Mouse (Mus musculus) erythroblast, embryonic 14.5 days (primary cell): ENCODE measurements around the gene Mucl1. TPM values are rescaled to one million over a fixed set of nuclear protein-coding genes. Genes with fewer than 3 reads are reported as not detected.
"Not testable (repeated sequence)": the region's sequence is repeated elsewhere in the genome, so short reads cannot be mapped to it uniquely, and the experiment has no call there.

Experiments used
- H3K27me3 ChIP-seq: 2 replicates; pipeline ENCODE4 v1.6.1; 2012; ENCODE audit warnings: inconsistent platforms; ENCODE audit not compliant: control insufficient read depth
- H3K36me3 ChIP-seq: 2 replicates; pipeline ENCODE4 v1.6.1; 2012; ENCODE audit warnings: mild to moderate bottlenecking, inconsistent platforms; ENCODE audit not compliant: control insufficient read depth
- H3K4me1 ChIP-seq: 2 replicates; pipeline ENCODE4 v1.6.1; 2012; ENCODE audit warnings: inconsistent platforms; ENCODE audit not compliant: control insufficient read depth
- H3K4me3 ChIP-seq: replicated peaks from 2 replicates; pipeline ENCODE3; 2012; ENCODE audit warnings: moderate library complexity, mild to moderate bottlenecking, inconsistent platforms
- H3K9me3 ChIP-seq: 2 replicates; pipeline ENCODE4 v1.6.1; 2012; ENCODE audit warnings: low read length, inconsistent platforms, mixed read lengths; ENCODE audit not compliant: control insufficient read depth
- GATA1 ChIP-seq: IDR thresholded peaks from 2 replicates; pipeline ENCODE4 v1.6.1; 2012; ENCODE audit warnings: low read length, inconsistent platforms, mixed read lengths
- TAL1 ChIP-seq: IDR thresholded peaks from 3 replicates; pipeline ENCODE4 v1.6.1; 2012; ENCODE audit warnings: low read length, inconsistent platforms, mixed read lengths
- polyA plus RNA-seq: library from polyadenylated mRNA; stranded (reverse); fragments of >175 nt; gene quantifications from 2 replicates; pipeline ENCODE4 v1.2.3, GENCODE M21; 2012

Mucl1 gene
- polyA plus RNA-seq = not detected in 2 replicates

- no peaks in the 10 kb centered on the region for H3K36me3 ChIP-seq
- H3K27me3 ChIP-seq = no peaks in the 10 kb centered on the region
- H3K4me1 ChIP-seq = no peaks in the 10 kb centered on the region
- TF ChIP-seq TAL1 (no peak), GATA1 (no peak)
- no peaks in the 10 kb centered on the region for H3K9me3 ChIP-seq
- H3K4me3 ChIP-seq = no peak within 1 kb of the TSS
These were observed at the start of gene Mucl1 for GRCm38 (mm10) chr15:103755369-103755768. TSS of gene Mucl1 (minus strand) at chr15:103755469.

GRCm38 (mm10) chr15:103766836-103767235, 11.6 kb upstream of the Mucl1 start:
- H3K36me3 ChIP-seq, H3K4me3 ChIP-seq, H3K9me3 ChIP-seq, H3K4me1 ChIP-seq, H3K27me3 ChIP-seq: not testable (repeated sequence)

GRCm38 (mm10) chr15:103716861-103717260, 38.4 kb downstream of the Mucl1 start:
- H3K4me3 ChIP-seq, H3K4me1 ChIP-seq, H3K9me3 ChIP-seq, H3K36me3 ChIP-seq, H3K27me3 ChIP-seq: not testable (repeated sequence)

Other genes starting within 250 kb of the Mucl1 start
- gene Ppp1r1a, start 217.5 kb downstream of the Mucl1 start, polyA plus RNA-seq = not detected in 2 replicates
- not detected in 2 replicates for gene Glycam1, start 190.4 kb downstream of the Mucl1 start, polyA plus RNA-seq
- not detected in 2 replicates for gene Mucl2, start 143.8 kb upstream of the Mucl1 start, polyA plus RNA-seq